Mouse (Mus musculus): ENCODE data around the gene Arhgap10.

GRCm38 (mm10) chr8:77421596-77421995 is 96.2 kb downstream of the Arhgap10 start:
- TF ChIP-seq CTCF (IDR thresholded peaks at IDR 0.05; ENCODE audit: low read depth, low read length) (no peak), POLR2A (IDR thresholded peaks at IDR 0.05; ENCODE audit: borderline replicate concordance, low read depth, low read length) (no peak)
